Mouse (Mus musculus) thymus, adult 2 months (tissue): ENCODE data around the gene Tbx3. TPM values are rescaled to one million over a fixed set of nuclear protein-coding genes. Genes with fewer than 3 reads are reported as not detected.

Experiments
- DNase-seq: peaks from one replicate; pipeline ENCODE4 v3.0.0; 2021
- H3K27ac ChIP-seq: fragments of 200-500 bp; 2 replicates; pipeline ENCODE4 v1.5.1; 2012; ENCODE audit warnings: low read length, control low read depth; ENCODE audit not compliant: control insufficient read depth, insufficient read depth
- H3K27me3 ChIP-seq: fragments of 200-500 bp; 2 replicates; pipeline ENCODE4 v1.6.1; 2012; ENCODE audit warnings: mild to moderate bottlenecking, low read length, moderate library complexity, mixed read lengths; ENCODE audit not compliant: control insufficient read depth, insufficient read depth
- H3K36me3 ChIP-seq: fragments of 200-500 bp; 2 replicates; pipeline ENCODE4 v1.6.1; 2012; ENCODE audit warnings: mild to moderate bottlenecking, low read length, moderate library complexity; ENCODE audit not compliant: control insufficient read depth, insufficient read depth
- H3K4me1 ChIP-seq: fragments of 200-500 bp; replicated peaks from 2 replicates; pipeline ENCODE4 v1.6.1; 2012; ENCODE audit warnings: low read length; ENCODE audit not compliant: control insufficient read depth, insufficient read depth
- H3K4me3 ChIP-seq: fragments of 200-500 bp; 2 replicates; pipeline ENCODE4 v1.5.1; 2012; ENCODE audit warnings: mild to moderate bottlenecking, low read length, control low read depth, moderate library complexity; ENCODE audit not compliant: control insufficient read depth, insufficient read depth
- CTCF ChIP-seq: fragments of 200-500 bp; IDR thresholded peaks from 2 replicates; pipeline ENCODE4 v1.5.1; 2012; ENCODE audit warnings: mild to moderate bottlenecking, control low read depth, low read length, moderate library complexity, borderline replicate concordance; ENCODE audit not compliant: control insufficient read depth, poor library complexity, insufficient read depth; ENCODE audit errors: extremely low read depth
- POLR2A ChIP-seq: fragments of 200-500 bp; IDR thresholded peaks from 2 replicates; pipeline ENCODE4 v1.6.1; 2012; ENCODE audit warnings: mild to moderate bottlenecking, low read length, control low read depth, moderate library complexity; ENCODE audit not compliant: control insufficient read depth, poor library complexity, insufficient read depth; ENCODE audit errors: extremely low read depth
- WGBS: fragments of 180-500 bp; shearing (Covaris S2); methylation state at CpG from one replicate; pipeline ENCODE4 v1.1.7; 2018; 5-methylcytosine and 5-hydroxymethylcytosine counted together
- polyA plus RNA-seq: library from polyadenylated mRNA; depleted of rRNA; stranded (reverse); fragments of >200 nt; gene quantifications from 2 replicates; pipeline ENCODE4 v1.2.3, GENCODE M21; 2012

Tbx3 gene
- polyA plus RNA-seq, 1 experiment = 2.1 TPM

GRCm38 (mm10) chr5:119671124-119671801 is 794 bp downstream of the Tbx3 start:
- WGBS = 4% methylated on average over 40 of the region's 40 CpGs
- H3K27me3 ChIP-seq = peaks cover 23% of the 10 kb centered on the region
- H3K4me3 ChIP-seq = no peak overlapping the region
- H3K36me3 ChIP-seq = no peaks in the 10 kb centered on the region
- H3K4me1 ChIP-seq = no peaks in the 10 kb centered on the region
- no peak for TF ChIP-seq POLR2A
- TF ChIP-seq CTCF = no peak
- no peak for DNase-seq
- no peak overlapping the region for H3K27ac ChIP-seq

- TF ChIP-seq CTCF = no peak
- no peak for TF ChIP-seq POLR2A
- peaks cover 23% of the 10 kb centered on the region for H3K27me3 ChIP-seq
- WGBS = 5% methylated on average over 23 of the region's 23 CpGs
These were observed 1.5 kb downstream of the Tbx3 start for GRCm38 (mm10) chr5:119671965-119672347.

GRCm38 (mm10) chr5:119672348-119672983 is 2.0 kb downstream of the Tbx3 start:
- Histone ChIP-seq H3K4me1 (no peaks in the 10 kb centered on the region), H3K27ac (no peak overlapping the region), H3K27me3 (peaks cover 23% of the 10 kb centered on the region), H3K4me3 (0 out of 2 replicates have a peak overlapping the region, but pooled peaks have one; percentile 14), H3K36me3 (no peaks in the 10 kb centered on the region)
- DNase-seq = no peak
- no peak for TF ChIP-seq CTCF
- TF ChIP-seq POLR2A = no peak
- WGBS = 8% methylated on average over 19 of the region's 19 CpGs

More at GRCm38 (mm10) chr5:119671965-119672347, 1.5 kb downstream of the Tbx3 start:
- H3K36me3 ChIP-seq = no peaks in the 10 kb centered on the region
- peak overlapping the region; percentile 14; the same call in 1 of the 2 replicates for H3K4me3 ChIP-seq
- no peak overlapping the region for H3K27ac ChIP-seq
- no peaks in the 10 kb centered on the region for H3K4me1 ChIP-seq
- DNase-seq = no peak

GRCm38 (mm10) chr5:119672984-119673600 is 2.6 kb downstream of the Tbx3 start:
- Histone ChIP-seq H3K27me3 (peaks cover 23% of the 10 kb centered on the region), H3K4me1 (no peaks in the 10 kb centered on the region), H3K36me3 (no peaks in the 10 kb centered on the region), H3K4me3 (no peak overlapping the region), H3K27ac (no peak overlapping the region)
- WGBS = 11% methylated on average over 17 of the region's 17 CpGs
- no peak for DNase-seq
- TF ChIP-seq POLR2A (no peak), CTCF (no peak)

GRCm38 (mm10) chr5:119673716-119674605 is 3.5 kb downstream of the Tbx3 start:
- TF ChIP-seq CTCF (no peak), POLR2A (no peak)
- Histone ChIP-seq H3K36me3 (no peaks in the 10 kb centered on the region), H3K27ac (no peak overlapping the region), H3K27me3 (peaks cover 19% of the 10 kb centered on the region), H3K4me1 (no peaks in the 10 kb centered on the region), H3K4me3 (no peak overlapping the region)
- WGBS = 30% methylated on average over 22 of the region's 22 CpGs
- no peak for DNase-seq
